Mouse (Mus musculus): ENCODE measurements at regions not wholly inside any gene's neighbourhood (a gene's known extent, or its start where the extent isn't known, plus 50 kb on each side); places are given as distances from the start of the nearest gene placed in this dataset.

DNA sequence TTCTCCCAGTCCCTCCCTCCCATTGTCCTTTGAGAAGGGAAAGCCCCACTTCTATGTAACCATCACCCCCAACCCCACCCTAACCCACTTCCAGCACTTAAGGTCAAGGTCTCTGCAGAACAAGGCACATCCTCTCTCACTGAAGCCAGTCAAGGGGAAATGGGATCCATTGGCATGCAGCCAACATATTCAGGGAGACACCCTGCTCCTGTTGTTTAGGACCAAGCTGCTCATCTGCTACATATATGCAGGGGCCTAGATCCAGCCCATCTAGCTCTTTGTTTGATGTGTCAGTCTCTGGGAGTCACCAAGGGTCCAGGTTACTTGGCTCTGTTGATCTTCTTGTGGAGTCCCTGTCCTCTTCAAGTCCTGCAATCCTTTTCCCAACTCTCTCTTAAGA, 737.2 kb downstream of the Phex start:
- TF ChIP-seq POLR2A (IDR thresholded peaks at IDR 0.05; ENCODE audit: borderline replicate concordance, extremely low read depth, insufficient read depth, insufficient read length, poor library complexity, severe bottlenecking) (no peak), CTCF (IDR thresholded peaks at IDR 0.05; ENCODE audit: borderline replicate concordance, extremely low read depth, insufficient read depth, insufficient read length) (no peak)
